Mouse (Mus musculus): ENCODE measurements around the gene Farsa. TPM values are rescaled to one million over a fixed set of nuclear protein-coding genes. Genes with fewer than 3 reads are reported as not detected.

Gene Farsa
- total and polyA plus RNA-seq, 2 experiments, result 11.0 to 32.4 TPM

GRCm38 (mm10) chr8:84908421-84909161 is 51.8 kb downstream of the Farsa start, which contains the start of gene Dnase2a:
Gene Dnase2a, plus strand, starts transcription at chr8:84908560.
- Histone ChIP-seq H3K27me3 (ENCODE audit: control insufficient read depth, insufficient read depth, low read length) (no peaks in the 10 kb centered on the region), H3K4me1 (ENCODE audit: control insufficient read depth, insufficient read depth, low read length) (peaks cover 8% of the 10 kb centered on the region; the same call in 1 of the 2 replicates), H3K4me3 (ENCODE audit: insufficient read depth, low read depth, low read length) (peak within 1 kb of the TSS; percentile 72), H3K36me3 (ENCODE audit: control insufficient read depth, insufficient read depth, low read length) (no peaks in the 10 kb centered on the region), H3K9ac (ENCODE audit: low read depth, low read length) (peak within 1 kb of the TSS; percentile 76), H3K79me2 (ENCODE audit: control insufficient read depth, insufficient read depth, low read length) (peaks cover 4% of the 10 kb centered on the region; the same call in 1 of the 2 replicates), H3K27ac (replicated peaks; ENCODE audit: insufficient read depth, low read depth, low read length) (peak within 1 kb of the TSS; percentile 66)
- TF ChIP-seq POLR2A (IDR thresholded peaks at IDR 0.05; ENCODE audit: extremely low read depth, insufficient read depth, low read length), result peak; percentile 19; the same call in 1 of the 2 replicates
- 0 out of 2 replicates have a peak, but pooled peaks have one; percentile 1 for TF ChIP-seq CTCF (IDR thresholded peaks at IDR 0.05; ENCODE audit: low read depth, low read length)
- under 1% methylated on average over 45 of the region's 45 CpGs for WGBS
- DNase-seq (ENCODE audit: extremely low read depth, low read depth, low spot score), result peak; percentile 93

GRCm38 (mm10) chr8:84909162-84909767 is 52.5 kb downstream of the Farsa start:
- H3K4me1 ChIP-seq (ENCODE audit: control insufficient read depth, insufficient read depth, low read length), result peaks cover 11% of the 10 kb centered on the region; the same call in 1 of the 2 replicates
- no peaks in the 10 kb centered on the region for H3K36me3 ChIP-seq (ENCODE audit: control insufficient read depth, insufficient read depth, low read length)
- peak overlapping the region; percentile 72 for H3K4me3 ChIP-seq (ENCODE audit: insufficient read depth, low read depth, low read length)
- 54% methylated on average over 20 of the region's 20 CpGs for WGBS
- peak overlapping the region; percentile 76 for H3K9ac ChIP-seq (ENCODE audit: low read depth, low read length)
- no peaks in the 10 kb centered on the region for H3K27me3 ChIP-seq (ENCODE audit: control insufficient read depth, insufficient read depth, low read length)
- no peak overlapping the region for H3K27ac ChIP-seq (replicated peaks; ENCODE audit: insufficient read depth, low read depth, low read length)
- H3K79me2 ChIP-seq (ENCODE audit: control insufficient read depth, insufficient read depth, low read length), result peaks cover 4% of the 10 kb centered on the region; the same call in 1 of the 2 replicates
- no peak for DNase-seq (ENCODE audit: extremely low read depth, low read depth, low spot score)
- TF ChIP-seq POLR2A (IDR thresholded peaks at IDR 0.05; ENCODE audit: extremely low read depth, insufficient read depth, low read length), result no peak
- TF ChIP-seq CTCF (IDR thresholded peaks at IDR 0.05; ENCODE audit: low read depth, low read length), result no peak

- H3K36me3 ChIP-seq (ENCODE audit: control insufficient read depth, insufficient read depth, low read length), result no peaks in the 10 kb centered on the region
- WGBS, result 80% methylated on average over 5 of the region's 5 CpGs
- peaks cover 4% of the 10 kb centered on the region; the same call in 1 of the 2 replicates for H3K79me2 ChIP-seq (ENCODE audit: control insufficient read depth, insufficient read depth, low read length)
- peaks cover 11% of the 10 kb centered on the region; the same call in 1 of the 2 replicates for H3K4me1 ChIP-seq (ENCODE audit: control insufficient read depth, insufficient read depth, low read length)
- DNase-seq (ENCODE audit: extremely low read depth, low read depth, low spot score), result no peak
- TF ChIP-seq POLR2A (IDR thresholded peaks at IDR 0.05; ENCODE audit: extremely low read depth, insufficient read depth, low read length), result no peak
- TF ChIP-seq CTCF (IDR thresholded peaks at IDR 0.05; ENCODE audit: low read depth, low read length), result no peak
- no peaks in the 10 kb centered on the region for H3K27me3 ChIP-seq (ENCODE audit: control insufficient read depth, insufficient read depth, low read length)
- no peak overlapping the region for H3K4me3 ChIP-seq (ENCODE audit: insufficient read depth, low read depth, low read length)
- no peak overlapping the region for H3K9ac ChIP-seq (ENCODE audit: low read depth, low read length)
- H3K27ac ChIP-seq (replicated peaks; ENCODE audit: insufficient read depth, low read depth, low read length), result no peak overlapping the region
These were observed 53.2 kb downstream of the Farsa start for GRCm38 (mm10) chr8:84909949-84910348.

GRCm38 (mm10) chr8:84910551-84910950 is 53.8 kb downstream of the Farsa start:
- no peaks in the 10 kb centered on the region for H3K36me3 ChIP-seq (ENCODE audit: control insufficient read depth, insufficient read depth, low read length)
- WGBS, result 79% methylated on average over 6 of the region's 6 CpGs
- no peaks in the 10 kb centered on the region for H3K27me3 ChIP-seq (ENCODE audit: control insufficient read depth, insufficient read depth, low read length)
- H3K4me1 ChIP-seq (ENCODE audit: control insufficient read depth, insufficient read depth, low read length), result peaks cover 11% of the 10 kb centered on the region; the same call in 1 of the 2 replicates
- DNase-seq (ENCODE audit: extremely low read depth, low read depth, low spot score), result no peak
- peaks cover 4% of the 10 kb centered on the region; the same call in 1 of the 2 replicates for H3K79me2 ChIP-seq (ENCODE audit: control insufficient read depth, insufficient read depth, low read length)
- no peak overlapping the region for H3K4me3 ChIP-seq (ENCODE audit: insufficient read depth, low read depth, low read length)
- H3K9ac ChIP-seq (ENCODE audit: low read depth, low read length), result no peak overlapping the region
- no peak overlapping the region for H3K27ac ChIP-seq (replicated peaks; ENCODE audit: insufficient read depth, low read depth, low read length)
- TF ChIP-seq POLR2A (IDR thresholded peaks at IDR 0.05; ENCODE audit: extremely low read depth, insufficient read depth, low read length) (no peak), CTCF (IDR thresholded peaks at IDR 0.05; ENCODE audit: low read depth, low read length) (no peak)

- H3K36me3 ChIP-seq (ENCODE audit: control insufficient read depth, insufficient read depth, low read length), result no peaks in the 10 kb centered on the region
- 95% methylated on average over 9 of the region's 9 CpGs for WGBS
- no peak overlapping the region for H3K9ac ChIP-seq (ENCODE audit: low read depth, low read length)
- no peak for TF ChIP-seq POLR2A (IDR thresholded peaks at IDR 0.05; ENCODE audit: extremely low read depth, insufficient read depth, low read length)
- TF ChIP-seq CTCF (IDR thresholded peaks at IDR 0.05; ENCODE audit: low read depth, low read length), result no peak
- H3K4me3 ChIP-seq (ENCODE audit: insufficient read depth, low read depth, low read length), result no peak overlapping the region
- peaks cover 11% of the 10 kb centered on the region; the same call in 1 of the 2 replicates for H3K4me1 ChIP-seq (ENCODE audit: control insufficient read depth, insufficient read depth, low read length)
- no peak overlapping the region for H3K27ac ChIP-seq (replicated peaks; ENCODE audit: insufficient read depth, low read depth, low read length)
- DNase-seq (ENCODE audit: extremely low read depth, low read depth, low spot score), result no peak
- no peaks in the 10 kb centered on the region for H3K27me3 ChIP-seq (ENCODE audit: control insufficient read depth, insufficient read depth, low read length)
- peaks cover 4% of the 10 kb centered on the region; the same call in 1 of the 2 replicates for H3K79me2 ChIP-seq (ENCODE audit: control insufficient read depth, insufficient read depth, low read length)
These were observed 55.1 kb downstream of the Farsa start for GRCm38 (mm10) chr8:84911854-84912253.

Measured in liver, adult 2 months (tissue).